Mouse (Mus musculus): Measurements from ENCODE around the gene Tcte2. TPM values are rescaled to one million over a fixed set of nuclear protein-coding genes. Genes with fewer than 3 reads are reported as not detected.

Tcte2 gene
- total RNA-seq, 1 experiment from 2014 or later: not detected

- ATAC-seq (ENCODE audit: extremely low read depth, insufficient number of reproducible peaks, low FRiP score, poor library complexity, severe bottlenecking): no peak
These were observed 89.9 kb downstream of the Tcte2 start for GRCm38 (mm10) chr17:13671732-13672131.

DNA sequence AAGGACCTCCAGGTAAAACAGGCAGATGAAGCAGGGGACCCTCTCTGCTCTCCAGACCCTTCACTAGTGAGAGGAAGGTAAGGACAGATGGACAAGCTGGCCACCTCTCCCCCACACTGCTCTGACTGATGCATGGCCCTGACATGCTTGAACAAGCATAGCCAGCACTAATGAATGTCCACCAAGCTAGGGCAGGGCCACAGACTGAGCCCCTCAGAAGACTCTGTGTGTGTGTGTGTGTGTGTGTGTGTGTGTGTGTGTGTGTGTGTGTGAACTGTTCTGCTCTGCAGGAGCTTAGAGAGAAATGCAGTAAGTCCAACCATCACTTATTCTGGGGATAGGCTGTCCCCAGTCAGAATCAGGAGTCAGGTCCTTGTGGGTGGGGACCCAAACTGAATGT lies 91.4 kb downstream of the Tcte2 start:
- no peak for ATAC-seq (ENCODE audit: extremely low read depth, insufficient number of reproducible peaks, low FRiP score, poor library complexity, severe bottlenecking)

DNA sequence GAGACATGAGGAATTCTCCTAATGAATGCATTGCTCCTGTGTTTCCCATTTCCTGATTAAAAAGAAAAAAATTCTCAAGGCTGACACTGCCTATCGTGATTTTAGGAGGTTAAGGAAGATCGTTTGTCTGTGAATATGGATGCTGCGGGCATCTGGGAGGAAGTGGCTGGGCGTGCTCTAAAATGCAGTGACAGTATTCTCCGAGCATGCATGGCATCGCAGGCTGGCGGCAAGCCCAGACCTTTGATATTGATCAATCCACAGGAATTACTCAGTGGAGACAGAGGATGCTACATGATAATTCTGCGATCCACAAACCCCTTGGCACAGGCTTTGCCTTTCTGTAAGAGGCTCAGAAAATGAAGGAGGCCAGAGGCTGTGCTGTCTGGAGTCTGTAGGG lies 92.4 kb downstream of the Tcte2 start:
- no peak for ATAC-seq (ENCODE audit: extremely low read depth, insufficient number of reproducible peaks, low FRiP score, poor library complexity, severe bottlenecking)

GRCm38 (mm10) chr17:13668052-13669015 lies 93.3 kb downstream of the Tcte2 start:
- ATAC-seq (ENCODE audit: extremely low read depth, insufficient number of reproducible peaks, low FRiP score, poor library complexity, severe bottlenecking): no peak

DNA sequence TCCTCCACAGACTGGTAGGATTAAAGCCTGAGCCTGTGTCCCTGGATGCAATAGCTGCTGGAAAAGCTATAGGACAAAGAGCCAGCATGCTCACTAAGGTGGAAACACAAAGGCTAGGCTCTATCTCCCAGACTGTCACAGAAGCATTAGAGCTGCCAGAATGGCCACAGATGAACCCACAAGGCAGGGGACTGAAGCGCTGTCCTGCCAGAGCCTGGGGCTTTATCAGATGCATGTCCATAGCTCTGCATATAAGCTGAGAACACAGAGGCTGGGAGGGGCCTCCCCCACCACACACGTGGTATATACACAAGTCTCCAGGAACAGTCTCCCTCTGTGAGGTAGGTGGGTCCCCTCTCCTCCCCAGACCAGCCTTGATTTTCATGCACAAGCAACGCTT lies 94.6 kb downstream of the Tcte2 start:
- ATAC-seq (ENCODE audit: extremely low read depth, insufficient number of reproducible peaks, low FRiP score, poor library complexity, severe bottlenecking): no peak

DNA sequence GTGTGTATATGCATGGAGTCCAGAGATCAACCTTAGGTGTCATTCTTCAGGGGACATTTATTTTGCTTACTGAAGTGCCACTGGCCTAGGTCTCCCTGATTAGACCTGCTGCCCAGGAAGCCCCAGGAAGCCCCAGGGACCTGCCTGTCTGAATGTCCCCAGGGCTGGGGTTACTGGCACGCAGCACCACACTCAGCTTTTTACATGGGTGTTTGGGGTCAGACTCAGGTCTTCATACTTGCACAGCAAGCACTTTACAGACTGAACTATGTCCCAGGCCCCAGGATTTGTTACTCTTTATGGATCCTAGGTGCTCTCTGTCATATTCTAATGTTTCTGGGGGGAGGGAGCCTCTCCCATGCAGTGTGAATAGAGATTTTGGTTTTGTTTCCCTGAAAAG lies 95.9 kb downstream of the Tcte2 start:
- no peak for ATAC-seq (ENCODE audit: extremely low read depth, insufficient number of reproducible peaks, low FRiP score, poor library complexity, severe bottlenecking)

DNA sequence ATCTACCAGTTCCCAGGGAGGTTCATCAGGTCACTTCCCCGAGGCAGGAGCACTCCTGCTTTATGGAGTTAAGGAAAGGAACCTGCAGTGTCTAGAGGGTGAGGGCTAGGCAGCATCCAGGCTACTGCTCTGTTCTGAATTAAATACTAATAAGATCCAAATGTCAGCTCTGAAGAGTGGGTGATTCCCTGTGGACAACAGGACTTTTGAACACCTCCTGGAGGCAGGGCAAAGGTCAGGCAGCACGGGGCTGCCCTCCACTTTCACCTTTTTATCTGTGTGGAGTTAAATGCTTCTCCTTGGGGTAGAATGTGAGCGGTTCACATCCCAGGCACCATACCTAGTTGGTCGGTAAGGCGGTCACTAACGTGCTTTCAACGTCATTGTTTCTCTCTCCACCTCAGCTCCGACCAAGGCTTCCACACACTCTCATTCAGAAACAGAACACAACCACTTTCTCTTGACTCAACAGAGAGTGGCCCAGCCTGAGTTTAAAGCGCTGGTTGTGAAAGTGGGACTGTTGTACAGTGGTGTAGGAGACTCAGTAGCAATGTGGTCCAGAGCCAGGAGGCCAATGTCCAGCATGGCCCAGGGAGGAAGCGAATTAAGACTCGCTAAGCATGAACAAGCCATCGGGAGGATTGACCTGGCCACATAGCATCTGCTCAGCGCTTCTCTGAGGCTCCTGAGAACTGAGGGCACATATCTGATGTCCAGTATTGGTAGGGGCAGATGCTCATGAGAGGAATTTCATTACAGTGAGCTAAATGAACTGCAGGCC lies 98.0 kb downstream of the Tcte2 start:
- no peak for ATAC-seq (ENCODE audit: extremely low read depth, insufficient number of reproducible peaks, low FRiP score, poor library complexity, severe bottlenecking)

Other genes with a start within 250 kb of the Tcte2 start
- 6.6 and 10.0 TPM in 2 replicates for gene Afdn, start 1.3 kb downstream of the Tcte2 start, total RNA-seq (2017)
- gene Gm7168, start 186.5 kb upstream of the Tcte2 start, total RNA-seq (2017): not detected in 2 replicates
- not detected in 2 replicates for gene Gm7356, start 241.9 kb upstream of the Tcte2 start, total RNA-seq (2017)